Mouse (Mus musculus): ENCODE results near the gene Hcar2. TPM values are rescaled to one million over a fixed set of nuclear protein-coding genes. Genes with fewer than 3 reads are reported as not detected.

Gene Hcar2
- polyA plus RNA-seq, 1 experiment: 0.05 TPM

DNA sequence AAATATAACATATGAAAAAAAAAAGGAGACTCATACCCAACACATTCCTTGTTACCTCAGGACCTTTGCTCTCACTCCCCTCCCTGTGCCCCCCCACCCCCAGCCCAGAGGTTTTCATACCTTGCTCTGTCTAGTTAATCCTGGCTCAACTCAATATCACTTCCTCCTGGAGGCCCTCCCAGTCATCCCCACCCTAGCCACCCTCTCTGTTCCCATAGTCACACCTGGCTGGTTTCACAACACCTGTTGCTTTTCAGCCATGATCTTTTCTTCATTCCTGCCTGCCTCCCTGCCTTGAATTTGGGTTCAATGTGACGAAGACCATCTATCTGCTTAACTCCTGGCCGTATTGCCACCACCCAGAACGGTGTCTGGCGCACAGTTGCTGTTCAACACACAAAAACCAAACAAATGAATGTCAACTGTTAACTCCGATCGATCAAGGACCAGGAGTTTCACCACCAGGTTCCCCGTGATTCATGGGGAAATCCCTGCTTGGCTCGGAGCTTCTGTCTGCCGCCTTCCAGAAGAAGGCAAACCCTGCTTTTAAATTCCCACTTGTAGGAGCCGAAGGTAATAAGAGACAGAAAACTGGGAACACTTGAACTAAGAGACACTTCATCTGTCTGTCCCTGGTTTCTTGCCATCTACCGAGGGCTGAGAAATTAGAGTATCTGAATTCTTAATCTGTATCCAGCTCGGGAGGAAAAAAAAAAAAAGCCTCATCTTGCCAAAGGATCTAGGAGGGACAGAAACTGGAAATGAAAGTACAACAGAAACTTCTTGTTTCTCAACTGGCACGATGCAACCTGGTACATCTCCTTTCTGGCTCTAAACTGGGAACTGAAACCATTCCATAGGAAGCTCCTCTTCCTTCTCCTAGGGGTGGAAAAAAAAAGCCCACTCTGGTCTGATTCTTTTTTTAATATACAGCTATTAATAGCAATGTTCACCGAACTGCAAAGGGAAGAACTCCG is 2.6 kb downstream of the Hcar2 start:
- TF ChIP-seq POLR2A (IDR thresholded peaks at IDR 0.05; ENCODE audit: control insufficient read depth, low read depth, low read length) (no peak), CTCF (IDR thresholded peaks at IDR 0.05; ENCODE audit: control insufficient read depth, insufficient read depth, insufficient replicate concordance, low read depth, low read length) (no peak)
- H3K36me3 ChIP-seq (ENCODE audit: control insufficient read depth, insufficient read depth, low read length): no peaks in the 10 kb centered on the region
- no peak overlapping the region for H3K27ac ChIP-seq (ENCODE audit: control insufficient read depth, insufficient read depth, low read depth, low read length)
- H3K4me1 ChIP-seq (ENCODE audit: control insufficient read depth, insufficient read depth, low read length): no peaks in the 10 kb centered on the region
- H3K4me3 ChIP-seq (ENCODE audit: control insufficient read depth, low read depth, low read length): no peak overlapping the region
- no peaks in the 10 kb centered on the region for H3K27me3 ChIP-seq (ENCODE audit: control insufficient read depth, insufficient read depth, low read length)

DNA sequence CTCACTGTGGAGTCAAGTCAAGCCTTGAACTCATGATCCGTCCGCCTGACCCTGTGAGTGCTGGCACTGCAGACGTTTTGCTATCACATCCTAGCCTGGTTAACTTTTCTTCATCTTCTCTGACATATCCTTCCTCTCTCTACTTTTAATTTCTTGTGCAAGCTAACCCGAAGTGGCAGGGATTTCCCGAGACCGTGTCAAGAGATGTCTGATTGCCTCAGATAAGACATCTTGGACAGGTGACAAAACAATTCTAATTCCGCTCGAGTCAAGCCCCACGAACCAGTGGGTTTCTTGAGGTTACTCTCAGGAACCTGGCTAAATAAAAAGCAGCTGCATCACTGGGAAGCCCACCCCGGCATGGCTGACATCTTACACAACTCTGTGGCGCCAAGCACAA is 6.5 kb downstream of the Hcar2 start:
- H3K27me3 ChIP-seq (ENCODE audit: control insufficient read depth, insufficient read depth, low read length): no peaks in the 10 kb centered on the region
- H3K36me3 ChIP-seq (ENCODE audit: control insufficient read depth, insufficient read depth, low read length): no peaks in the 10 kb centered on the region
- no peak overlapping the region for H3K4me3 ChIP-seq (ENCODE audit: control insufficient read depth, low read depth, low read length)
- no peak overlapping the region for H3K27ac ChIP-seq (ENCODE audit: control insufficient read depth, insufficient read depth, low read depth, low read length)
- peaks cover 5% of the 10 kb centered on the region for H3K4me1 ChIP-seq (ENCODE audit: control insufficient read depth, insufficient read depth, low read length)
- TF ChIP-seq POLR2A (IDR thresholded peaks at IDR 0.05; ENCODE audit: control insufficient read depth, low read depth, low read length): no peak

DNA sequence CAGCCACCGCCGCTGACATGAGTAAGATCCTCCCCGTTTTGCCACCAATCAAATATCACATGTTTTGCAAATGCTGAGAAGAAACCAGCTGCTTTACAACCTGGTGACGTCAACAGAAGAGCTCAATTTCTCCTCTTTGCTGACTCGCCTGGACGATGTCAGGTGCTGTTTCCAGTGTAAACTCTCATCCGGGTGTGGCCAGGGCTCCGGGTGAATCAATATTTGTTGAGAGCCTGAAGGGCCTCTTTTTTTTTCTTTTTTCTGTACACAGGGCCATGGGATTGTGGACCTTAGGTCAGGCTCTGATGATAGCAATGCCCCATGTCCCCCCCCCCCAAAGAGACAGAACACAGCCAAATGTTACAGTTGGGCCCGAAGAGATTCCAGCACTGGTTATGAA is 10.8 kb downstream of the Hcar2 start:
- H3K36me3 ChIP-seq (ENCODE audit: control insufficient read depth, insufficient read depth, low read length): no peaks in the 10 kb centered on the region
- H3K4me3 ChIP-seq (ENCODE audit: control insufficient read depth, low read depth, low read length): no peak overlapping the region
- no peaks in the 10 kb centered on the region for H3K27me3 ChIP-seq (ENCODE audit: control insufficient read depth, insufficient read depth, low read length)
- no peak overlapping the region for H3K27ac ChIP-seq (ENCODE audit: control insufficient read depth, insufficient read depth, low read depth, low read length)
- no peak for TF ChIP-seq CTCF (IDR thresholded peaks at IDR 0.05; ENCODE audit: control insufficient read depth, insufficient read depth, insufficient replicate concordance, low read depth, low read length)
- no peak for TF ChIP-seq POLR2A (IDR thresholded peaks at IDR 0.05; ENCODE audit: control insufficient read depth, low read depth, low read length)
- peaks cover 5% of the 10 kb centered on the region for H3K4me1 ChIP-seq (ENCODE audit: control insufficient read depth, insufficient read depth, low read length)

DNA sequence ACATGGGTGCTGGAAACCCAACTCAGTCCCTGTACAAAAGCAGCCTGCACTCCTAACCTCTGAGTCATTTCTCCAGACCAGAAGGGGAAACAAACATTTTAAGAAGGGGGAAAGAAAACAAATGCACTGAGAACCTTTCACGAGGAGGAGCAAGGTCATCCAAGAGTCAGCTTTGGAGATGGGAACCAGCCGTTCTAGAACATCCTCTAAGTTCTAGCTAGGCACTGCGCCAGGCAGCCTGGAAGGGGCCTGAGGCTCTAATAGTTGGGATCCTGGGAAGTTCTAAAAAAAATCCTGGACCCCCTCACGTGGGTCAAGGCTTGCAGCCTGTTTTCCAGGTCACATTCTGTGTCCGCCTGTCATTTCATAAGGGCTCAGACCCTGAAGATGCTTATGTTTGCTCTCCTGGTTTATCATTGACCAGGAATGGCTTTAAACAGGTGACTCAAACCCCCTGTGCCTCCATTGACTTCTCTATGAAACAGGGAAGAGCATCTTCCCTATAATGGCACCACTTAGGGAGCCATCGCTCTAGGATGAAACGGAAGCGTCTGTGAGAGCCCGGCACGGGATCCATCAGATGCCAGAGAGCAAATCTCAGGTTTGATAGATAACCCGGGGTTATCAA is 11.3 kb downstream of the Hcar2 start:
- Histone ChIP-seq H3K4me3 (ENCODE audit: control insufficient read depth, low read depth, low read length) (no peak overlapping the region), H3K27me3 (ENCODE audit: control insufficient read depth, insufficient read depth, low read length) (no peaks in the 10 kb centered on the region), H3K4me1 (ENCODE audit: control insufficient read depth, insufficient read depth, low read length) (peaks cover 5% of the 10 kb centered on the region), H3K27ac (ENCODE audit: control insufficient read depth, insufficient read depth, low read depth, low read length) (no peak overlapping the region), H3K36me3 (ENCODE audit: control insufficient read depth, insufficient read depth, low read length) (no peaks in the 10 kb centered on the region)
- no peak for TF ChIP-seq CTCF (IDR thresholded peaks at IDR 0.05; ENCODE audit: control insufficient read depth, insufficient read depth, insufficient replicate concordance, low read depth, low read length)
- TF ChIP-seq POLR2A (IDR thresholded peaks at IDR 0.05; ENCODE audit: control insufficient read depth, low read depth, low read length): no peak

DNA sequence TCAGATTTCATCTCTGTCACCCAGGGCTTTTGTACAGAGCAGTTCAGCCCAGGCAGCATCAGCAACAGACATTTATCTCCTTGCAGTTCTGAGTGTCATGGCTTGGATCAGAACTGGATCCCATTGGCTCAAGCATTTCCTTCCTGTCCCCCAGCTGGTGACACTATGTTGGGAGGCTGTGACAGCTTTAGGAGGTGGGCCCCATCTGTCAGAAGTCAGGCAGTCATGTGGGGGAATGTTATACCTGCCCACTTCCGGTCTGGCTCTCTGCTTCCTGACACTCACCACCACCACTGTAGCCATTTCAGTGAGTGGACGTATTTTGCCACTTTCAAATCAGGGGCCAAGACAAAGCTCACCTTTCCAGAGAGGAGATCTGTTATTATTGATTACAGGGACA is 13.9 kb downstream of the Hcar2 start:
- no peaks in the 10 kb centered on the region for H3K36me3 ChIP-seq (ENCODE audit: control insufficient read depth, insufficient read depth, low read length)
- H3K4me1 ChIP-seq (ENCODE audit: control insufficient read depth, insufficient read depth, low read length): peaks cover 5% of the 10 kb centered on the region
- H3K27ac ChIP-seq (ENCODE audit: control insufficient read depth, insufficient read depth, low read depth, low read length): no peak overlapping the region
- no peak for TF ChIP-seq POLR2A (IDR thresholded peaks at IDR 0.05; ENCODE audit: control insufficient read depth, low read depth, low read length)
- TF ChIP-seq CTCF (IDR thresholded peaks at IDR 0.05; ENCODE audit: control insufficient read depth, insufficient read depth, insufficient replicate concordance, low read depth, low read length): no peak
- no peaks in the 10 kb centered on the region for H3K27me3 ChIP-seq (ENCODE audit: control insufficient read depth, insufficient read depth, low read length)
- H3K4me3 ChIP-seq (ENCODE audit: control insufficient read depth, low read depth, low read length): no peak overlapping the region

DNA sequence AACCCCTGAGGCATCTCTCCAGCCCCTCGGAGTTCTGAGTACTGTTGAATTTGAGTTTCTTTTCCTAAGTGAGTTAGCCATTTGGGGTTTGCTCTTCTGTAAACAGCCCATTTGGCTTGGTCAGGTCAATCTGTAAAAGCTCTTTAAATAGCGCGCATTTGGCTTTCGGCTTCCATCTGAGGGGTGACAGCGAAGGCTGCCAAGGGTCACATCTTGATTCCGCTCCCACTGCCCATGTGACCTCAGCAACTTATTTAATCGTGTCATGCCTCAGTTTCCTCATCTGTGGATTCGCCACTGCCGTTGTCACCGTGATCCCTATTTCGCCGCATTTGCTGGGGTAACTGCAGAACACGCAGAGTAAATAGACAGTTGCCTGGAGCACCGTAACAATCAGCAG is 21.0 kb downstream of the Hcar2 start:
- H3K27ac ChIP-seq (ENCODE audit: control insufficient read depth, insufficient read depth, low read depth, low read length): no peak overlapping the region
- no peak overlapping the region for H3K4me3 ChIP-seq (ENCODE audit: control insufficient read depth, low read depth, low read length)
- no peaks in the 10 kb centered on the region for H3K36me3 ChIP-seq (ENCODE audit: control insufficient read depth, insufficient read depth, low read length)
- TF ChIP-seq POLR2A (IDR thresholded peaks at IDR 0.05; ENCODE audit: control insufficient read depth, low read depth, low read length) (no peak), CTCF (IDR thresholded peaks at IDR 0.05; ENCODE audit: control insufficient read depth, insufficient read depth, insufficient replicate concordance, low read depth, low read length) (no peak)
- H3K4me1 ChIP-seq (ENCODE audit: control insufficient read depth, insufficient read depth, low read length): peaks cover 11% of the 10 kb centered on the region
- no peaks in the 10 kb centered on the region for H3K27me3 ChIP-seq (ENCODE audit: control insufficient read depth, insufficient read depth, low read length)

DNA sequence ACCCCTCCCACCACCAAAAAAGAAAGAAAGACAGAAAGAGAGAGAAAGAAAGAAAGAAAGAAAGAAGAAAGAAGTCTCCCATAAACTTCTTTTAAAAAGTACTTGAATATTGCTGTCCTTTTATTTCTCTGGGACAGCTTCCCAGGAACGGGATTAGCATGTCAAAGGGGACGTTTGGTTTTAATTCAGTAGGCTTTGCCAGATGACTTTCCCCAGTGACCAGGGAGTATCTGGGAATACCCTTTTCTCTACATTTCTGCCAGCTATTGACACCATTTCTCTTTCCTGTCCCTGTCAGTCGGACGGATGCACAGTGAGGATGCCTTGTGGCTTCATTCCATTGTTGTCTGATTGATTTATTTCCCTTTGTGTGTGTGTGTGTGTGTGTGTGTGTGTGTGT is 21.5 kb downstream of the Hcar2 start:
- no peaks in the 10 kb centered on the region for H3K27me3 ChIP-seq (ENCODE audit: control insufficient read depth, insufficient read depth, low read length)
- H3K27ac ChIP-seq (ENCODE audit: control insufficient read depth, insufficient read depth, low read depth, low read length): no peak overlapping the region
- H3K4me1 ChIP-seq (ENCODE audit: control insufficient read depth, insufficient read depth, low read length): peaks cover 11% of the 10 kb centered on the region
- H3K4me3 ChIP-seq (ENCODE audit: control insufficient read depth, low read depth, low read length): no peak overlapping the region
- TF ChIP-seq CTCF (IDR thresholded peaks at IDR 0.05; ENCODE audit: control insufficient read depth, insufficient read depth, insufficient replicate concordance, low read depth, low read length): no peak
- TF ChIP-seq POLR2A (IDR thresholded peaks at IDR 0.05; ENCODE audit: control insufficient read depth, low read depth, low read length): no peak
- H3K36me3 ChIP-seq (ENCODE audit: control insufficient read depth, insufficient read depth, low read length): no peaks in the 10 kb centered on the region
